Mouse (Mus musculus) hindbrain, embryonic 11.5 days (tissue): ENCODE data around the gene Sox3. TPM values are rescaled to one million over a fixed set of nuclear protein-coding genes. Genes with fewer than 3 reads are reported as not detected.

Source experiments
- ATAC-seq: fragments of 200-750 bp; cut with Nextera tagmentation; 2 replicates; pipeline ENCODE4 v1.8.0; 2017; ENCODE audit warnings: mild to moderate bottlenecking, moderate TSS enrichment, moderate library complexity; ENCODE audit not compliant: low FRiP score
- DNase-seq: peaks from one replicate; pipeline ENCODE4 v3.0.0-alpha.2; 2015; ENCODE audit warnings: low spot score
- H3K27ac ChIP-seq: fragments of 300-500 bp; sonication (generic); 2 replicates; pipeline ENCODE4 v1.5.1; 2014; ENCODE audit warnings: mild to moderate bottlenecking, low read depth, low read length
- H3K27me3 ChIP-seq: fragments of 300-500 bp; sonication (generic); 2 replicates; pipeline ENCODE4 v1.6.1; 2014; ENCODE audit warnings: mild to moderate bottlenecking, low read length, moderate library complexity, mixed read lengths; ENCODE audit not compliant: control insufficient read depth, insufficient read depth
- H3K36me3 ChIP-seq: fragments of 300-500 bp; sonication (generic); 2 replicates; pipeline ENCODE4 v1.6.1; 2014; ENCODE audit warnings: mild to moderate bottlenecking, low read length, moderate library complexity, mixed read lengths; ENCODE audit not compliant: control insufficient read depth, insufficient read depth
- H3K4me1 ChIP-seq: fragments of 300-500 bp; sonication (generic); replicated peaks from 2 replicates; pipeline ENCODE4 v1.6.1; 2014; ENCODE audit warnings: low read length, mixed read lengths; ENCODE audit not compliant: control insufficient read depth, insufficient read depth
- H3K4me2 ChIP-seq: fragments of 300-500 bp; sonication (generic); replicated peaks from 2 replicates; pipeline ENCODE4 v1.6.1; 2014; ENCODE audit warnings: mild to moderate bottlenecking, low read depth, low read length
- H3K4me3 ChIP-seq: fragments of 300-500 bp; sonication (generic); 2 replicates; pipeline ENCODE4 v1.5.1; 2014; ENCODE audit warnings: low read depth, low read length
- H3K9ac ChIP-seq: fragments of 300-500 bp; sonication (generic); 2 replicates; pipeline ENCODE4 v1.6.1; 2014; ENCODE audit warnings: low read depth, low read length
- H3K9me3 ChIP-seq: fragments of 300-500 bp; sonication (generic); 2 replicates; pipeline ENCODE4 v1.6.1; 2016; ENCODE audit warnings: low read length; ENCODE audit not compliant: control insufficient read depth
- WGBS: fragments of 180-500 bp; shearing (Covaris S2); extraction: QIAGEN DNeasy Blood & Tissue Kit; methylation state at CpG from one replicate; pipeline ENCODE4 v1.1.7; 2014; 5-methylcytosine and 5-hydroxymethylcytosine counted together
- polyA plus RNA-seq: library from polyadenylated mRNA; unstranded; fragments of >200 nt; fragmentation: Nextera tagmentation; extraction: Ambion mirVana; gene quantifications from 2 replicates; pipeline ENCODE4 v1.2.1, GENCODE M21; 2014

The Sox3 gene
- polyA plus RNA-seq, 1 experiment from 2014 or later = 4.9 TPM

DNA sequence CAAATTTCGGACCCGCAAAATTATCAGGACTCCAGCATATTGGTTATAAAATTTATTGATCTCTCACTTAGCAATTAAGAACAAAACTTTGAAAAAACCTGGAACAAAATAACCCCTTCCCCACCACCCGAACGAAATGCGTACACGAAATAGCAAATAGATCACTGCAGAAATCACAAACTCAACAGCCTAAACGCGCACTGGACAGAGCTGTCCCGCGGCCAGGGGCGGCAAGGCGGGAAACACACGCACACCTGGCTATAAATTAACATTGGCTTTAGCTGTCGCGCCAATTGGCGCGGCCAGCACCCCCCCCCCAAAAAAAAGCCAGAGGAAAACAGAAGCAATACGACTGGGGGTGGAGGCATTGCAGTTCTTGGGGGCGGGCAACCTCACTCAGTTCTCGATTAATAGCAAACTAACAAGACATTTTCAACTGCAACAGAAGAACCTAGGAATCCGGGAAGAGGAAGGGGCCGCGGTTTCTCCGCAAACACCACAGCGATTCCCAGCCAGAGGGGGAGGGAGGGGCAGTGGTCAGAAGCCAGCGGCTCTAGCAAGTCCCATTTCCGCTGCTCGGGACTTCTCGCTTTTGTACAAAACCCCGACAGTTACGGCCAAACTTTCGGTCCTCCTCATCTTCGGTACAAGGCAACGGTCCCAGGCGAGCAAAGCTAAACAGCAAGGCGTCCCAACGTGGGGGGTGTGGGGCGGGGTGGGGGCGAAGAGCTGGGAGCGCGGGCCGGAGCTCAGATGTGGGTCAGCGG, 1.7 kb downstream of the Sox3 start:
- no peak for ATAC-seq
- DNase-seq = peak; percentile 44
- Histone ChIP-seq H3K27ac (no peak overlapping the region), H3K4me2 (peak overlapping the region; percentile 58), H3K36me3 (no peaks in the 10 kb centered on the region), H3K4me3 (peak overlapping the region; percentile 54), H3K27me3 (0 out of 2 replicates have a peak, but pooled peaks cover 3% of the 10 kb centered on the region), H3K9me3 (no peaks in the 10 kb centered on the region), H3K4me1 (no peaks in the 10 kb centered on the region), H3K9ac (peak overlapping the region; percentile 65)
- WGBS = 16% methylated on average over 40 of the region's 43 CpGs

DNA sequence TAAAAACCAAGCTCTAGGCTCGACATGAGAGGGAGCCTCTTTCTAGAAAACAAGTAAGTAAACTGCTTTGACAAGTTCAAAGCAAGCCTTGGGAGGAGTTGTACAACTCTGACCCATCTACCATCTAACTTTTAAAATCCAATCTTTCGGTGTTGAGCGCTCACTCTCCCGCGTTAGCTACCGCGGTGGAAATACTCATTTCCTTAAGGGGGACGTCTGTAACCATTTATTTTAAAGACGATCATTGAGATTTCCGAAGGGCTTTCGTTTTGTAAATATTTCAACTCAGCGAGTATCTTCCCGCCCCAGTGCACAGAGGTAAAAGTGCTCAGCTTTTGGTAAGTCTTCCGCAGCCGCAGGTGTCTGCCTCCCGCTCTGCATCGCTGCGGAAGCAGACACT, 2.6 kb downstream of the Sox3 start:
- ATAC-seq (no peak), DNase-seq (peak; percentile 32)
- 0 out of 2 replicates have a peak, but pooled peaks cover 2% of the 10 kb centered on the region for H3K27me3 ChIP-seq
- H3K36me3 ChIP-seq = no peaks in the 10 kb centered on the region
- H3K9ac ChIP-seq = peak overlapping the region; percentile 65
- WGBS = 23% methylated on average over 18 of the region's 18 CpGs
- no peaks in the 10 kb centered on the region for H3K4me1 ChIP-seq
- H3K4me2 ChIP-seq = peak overlapping the region; percentile 58
- H3K4me3 ChIP-seq = peak overlapping the region; percentile 54
- no peak overlapping the region for H3K27ac ChIP-seq
- no peaks in the 10 kb centered on the region for H3K9me3 ChIP-seq

DNA sequence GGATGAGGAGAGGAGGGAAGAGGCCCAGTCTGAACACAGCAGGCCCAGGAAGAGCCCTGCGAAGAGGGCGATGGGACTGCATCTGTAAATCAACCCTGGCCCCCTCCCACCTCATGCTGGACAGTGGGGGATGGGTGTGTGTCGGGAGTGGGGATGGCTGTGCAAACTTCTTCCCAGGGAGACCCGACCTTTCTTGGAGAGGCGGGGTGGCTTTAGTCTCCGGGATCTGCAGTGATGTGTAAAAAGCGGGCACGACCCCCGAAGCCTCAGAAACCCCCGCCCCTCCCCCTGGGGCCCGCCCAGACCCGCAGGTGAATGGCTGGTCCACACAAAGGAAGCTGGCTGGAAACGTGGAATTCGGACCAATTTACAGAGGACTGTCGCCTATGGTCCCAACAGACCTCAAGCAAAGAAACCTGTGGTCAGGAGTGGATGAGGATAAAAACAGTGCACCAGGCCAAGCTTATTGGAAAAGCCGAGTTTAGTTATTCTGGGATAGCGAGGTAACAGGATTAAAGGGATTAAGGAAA, 3.2 kb downstream of the Sox3 start:
- peak; percentile 49 for DNase-seq
- Histone ChIP-seq H3K27me3 (no peaks in the 10 kb centered on the region), H3K9ac (peak overlapping the region; percentile 65; the same call in 1 of the 2 replicates), H3K9me3 (no peaks in the 10 kb centered on the region), H3K27ac (no peak overlapping the region), H3K4me3 (peak overlapping the region; percentile 54), H3K4me1 (no peaks in the 10 kb centered on the region), H3K36me3 (no peaks in the 10 kb centered on the region), H3K4me2 (peak overlapping the region; percentile 58)
- peak; percentile 16; the same call in 1 of the 2 replicates for ATAC-seq
- 9% methylated on average over 17 of the region's 17 CpGs for WGBS
